8 mouse cellular contexts compared by ENCODE assay signal in genomic region chr4:138972827-138973718, GRCm38 (mm10). TPM values are rescaled to one million over a fixed set of nuclear protein-coding genes. Genes with fewer than 3 reads are reported as not detected.
DNase-seq lines count a peak whose midpoint lies in the region; ATAC-seq and TF ChIP-seq lines count a peak whose summit lies in the region.

Tmco4 (plus strand) TSS chr4:138972888.

- peak; percentile 93 for TF ChIP-seq POLR2A in thymus, adult 2 months (IDR thresholded peaks at IDR 0.05; ENCODE audit: control insufficient read depth, extremely low read depth, insufficient read depth, low read length, poor library complexity)

- no peaks in the 10 kb centered on the region for H3K27me3 ChIP-seq in forebrain, embryonic 14.5 days (replicated peaks; ENCODE audit: control insufficient read depth, insufficient read depth, low read length)
- no peaks in the 10 kb centered on the region for H3K27me3 ChIP-seq in lung, embryonic 14.5 days (ENCODE audit: insufficient read depth, low read length)
- no peaks in the 10 kb centered on the region for H3K27me3 ChIP-seq in neural tube, embryonic 14.5 days (ENCODE audit: control insufficient read depth, insufficient read depth, low read length)
- no peaks in the 10 kb centered on the region for H3K27me3 ChIP-seq in thymus, adult 2 months (ENCODE audit: control insufficient read depth, insufficient read depth, low read length)

- 3% methylated on average over 59 of the region's 60 CpGs for WGBS in forebrain, embryonic 14.5 days
- WGBS in large intestine, adult 2 months = under 1% methylated on average over 60 of the region's 60 CpGs
- under 1% methylated on average over 60 of the region's 60 CpGs for WGBS in lung, embryonic 14.5 days
- WGBS in neural tube, embryonic 14.5 days = under 1% methylated on average over 57 of the region's 60 CpGs
- under 1% methylated on average over 58 of the region's 60 CpGs for WGBS in thymus, adult 2 months

- TF ChIP-seq CTCF in lung, embryonic 14.5 days (IDR thresholded peaks at IDR 0.05; ENCODE audit: low read depth) = no peak
- TF ChIP-seq CTCF in thymus, adult 2 months (IDR thresholded peaks at IDR 0.05; ENCODE audit: borderline replicate concordance, control insufficient read depth, extremely low read depth, insufficient read depth, low read length, poor library complexity) = 0 out of 2 replicates have a peak, but pooled peaks have one; percentile 7

- in situ Hi-C loops in ES-E14 (cut with MboI; ENCODE audit: low sequenced_read_pairs in 2 of 2, unreplicated experiment in 2 of 2) = no loop called here

- H3K36me3 ChIP-seq in ES-E14 (ENCODE audit: control insufficient read depth, insufficient read depth, low read length, poor library complexity, severe bottlenecking) = no peaks in the 10 kb centered on the region
- no peaks in the 10 kb centered on the region for H3K36me3 ChIP-seq in forebrain, embryonic 14.5 days (ENCODE audit: control insufficient read depth, insufficient read depth, low read length)
- H3K36me3 ChIP-seq in lung, embryonic 14.5 days (ENCODE audit: insufficient read depth) = no peaks in the 10 kb centered on the region
- no peaks in the 10 kb centered on the region for H3K36me3 ChIP-seq in neural tube, embryonic 14.5 days (ENCODE audit: control insufficient read depth, insufficient read depth, low read length)
- H3K36me3 ChIP-seq in thymus, adult 2 months (ENCODE audit: control insufficient read depth, insufficient read depth, low read length) = no peaks in the 10 kb centered on the region

- peak within 1 kb of the TSS; percentile 79 for H3K9ac ChIP-seq in ES-E14 (ENCODE audit: insufficient read depth, low read depth, low read length, poor library complexity, severe bottlenecking)
- H3K9ac ChIP-seq in forebrain, embryonic 14.5 days (ENCODE audit: low read length) = peak within 1 kb of the TSS; percentile 80
- peak within 1 kb of the TSS; percentile 90 for H3K9ac ChIP-seq in lung, embryonic 14.5 days
- H3K9ac ChIP-seq in neural tube, embryonic 14.5 days (replicated peaks; ENCODE audit: low read depth, low read length) = peak within 1 kb of the TSS; percentile 54

- peak within 1 kb of the TSS; percentile 93 for H3K4me2 ChIP-seq in forebrain, embryonic 14.5 days (ENCODE audit: low read length)
- H3K4me2 ChIP-seq in lung, embryonic 14.5 days = peak within 1 kb of the TSS; percentile 99
- peak within 1 kb of the TSS; percentile 76 for H3K4me2 ChIP-seq in neural tube, embryonic 14.5 days (ENCODE audit: low read depth, low read length)

- H3K27ac ChIP-seq in ES-E14 (ENCODE audit: insufficient read depth, low read depth, low read length, poor library complexity, severe bottlenecking) = peak within 1 kb of the TSS; percentile 10
- H3K27ac ChIP-seq in forebrain, embryonic 14.5 days (ENCODE audit: low read depth, low read length) = peak within 1 kb of the TSS; percentile 52; the same call in 1 of the 2 replicates
- peak within 1 kb of the TSS; percentile 87 for H3K27ac ChIP-seq in lung, embryonic 14.5 days (ENCODE audit: low read depth)
- H3K27ac ChIP-seq in neural tube, embryonic 14.5 days (ENCODE audit: low read depth, low read length) = no peak within 1 kb of the TSS
- H3K27ac ChIP-seq in thymus, adult 2 months (ENCODE audit: control insufficient read depth, insufficient read depth, low read length) = peak within 1 kb of the TSS; percentile 83

- ATAC-seq in forebrain, embryonic 14.5 days = peak; percentile 86
- peak; percentile 86 for ATAC-seq in lung, embryonic 14.5 days (ENCODE audit: insufficient read depth)
- peak; percentile 68; the same call in 1 of the 2 replicates for ATAC-seq in neural tube, embryonic 14.5 days (ENCODE audit: low read depth)

- peak within 1 kb of the TSS; percentile 57 to 69 for H3K4me3 ChIP-seq in ES-E14 (ENCODE audit: insufficient read depth in 1 of 2, low read depth in 1 of 2, low read length in 2 of 2, poor library complexity in 1 of 2, severe bottlenecking in 1 of 2)
- peak within 1 kb of the TSS; percentile 49 for H3K4me3 ChIP-seq in forebrain, embryonic 14.5 days (ENCODE audit: low read depth, low read length)
- peak within 1 kb of the TSS; percentile 63 for H3K4me3 ChIP-seq in lung, embryonic 14.5 days (ENCODE audit: low read depth, low read length)
- H3K4me3 ChIP-seq in neural tube, embryonic 14.5 days (ENCODE audit: low read depth, low read length) = peak within 1 kb of the TSS; percentile 38
- H3K4me3 ChIP-seq in thymus, adult 2 months (ENCODE audit: control insufficient read depth, insufficient read depth, low read length) = peak within 1 kb of the TSS; percentile 92

- no peaks in the 10 kb centered on the region for H3K9me3 ChIP-seq in ES-E14 (ENCODE audit: control insufficient read depth, insufficient read depth, low read depth, low read length)
- no peaks in the 10 kb centered on the region for H3K9me3 ChIP-seq in forebrain, embryonic 14.5 days (replicated peaks; ENCODE audit: control insufficient read depth, low read length)
- no peaks in the 10 kb centered on the region for H3K9me3 ChIP-seq in lung, embryonic 14.5 days (ENCODE audit: low read depth, low read length)
- no peaks in the 10 kb centered on the region for H3K9me3 ChIP-seq in neural tube, embryonic 14.5 days (ENCODE audit: control insufficient read depth, low read length)

- DNase-seq in ES-E14 (ENCODE audit: low read depth, low spot score) = peak; percentile 61
- DNase-seq in c-Kit-negative CD71-positive TER-119-positive erythroid progenitor cells, embryonic 14.5 days (ENCODE audit: low read depth, low spot score) = peak; percentile 32
- peak; percentile 72 for DNase-seq in forebrain, embryonic 14.5 days (ENCODE audit: low spot score)
- peak; percentile 66 for DNase-seq in heart, postnatal 25 days (ENCODE audit: low spot score)
- no peak for DNase-seq in large intestine, adult 2 months (ENCODE audit: low read depth, low spot score)
- peak; percentile 88 for DNase-seq in lung, embryonic 14.5 days
- peak; percentile 86 for DNase-seq in thymus, adult 2 months

- H3K4me1 ChIP-seq in ES-E14 (ENCODE audit: control insufficient read depth in 2 of 2, insufficient read depth in 2 of 2, low read length in 2 of 2, poor library complexity in 1 of 2) = peaks cover 0 to 11% of the 10 kb centered on the region in 2 experiments; a peak in 1 of 4 replicates
- H3K4me1 ChIP-seq in forebrain, embryonic 14.5 days (ENCODE audit: control insufficient read depth, insufficient read depth, low read length) = peaks cover 8% of the 10 kb centered on the region; the same call in 1 of the 2 replicates
- peaks cover 10% of the 10 kb centered on the region; the same call in 1 of the 2 replicates for H3K4me1 ChIP-seq in lung, embryonic 14.5 days (ENCODE audit: insufficient read depth)
- H3K4me1 ChIP-seq in neural tube, embryonic 14.5 days (ENCODE audit: control insufficient read depth, insufficient read depth, low read length) = peaks cover 4% of the 10 kb centered on the region; the same call in 1 of the 2 replicates
- H3K4me1 ChIP-seq in thymus, adult 2 months (replicated peaks; ENCODE audit: control insufficient read depth, insufficient read depth, low read length) = peaks cover 16% of the 10 kb centered on the region

- intact Hi-C loops in heart, postnatal 25 days (cut with DNase I) = loop anchor here (2.0 kb wide), 1 partner anchor 50 kb away; no protein-coding TSS in a partner anchor

TF ChIP-seq in ES-E14, 5 proteins besides CTCF, POLR2A, EP300 and RAD21:
- TF ChIP-seq CHD2 (IDR thresholded peaks at IDR 0.05; ENCODE audit: low read depth, low read length) (no peak), HCFC1 (IDR thresholded peaks at IDR 0.05; ENCODE audit: borderline replicate concordance, insufficient read depth, low read length) (0 out of 2 replicates have a peak, but pooled peaks have one; percentile 18)

RNA-seq across cellular contexts. Expression of gene Tmco4, which starts in this region (rescaled TPM):
- 4.7 and 6.4 TPM in 2 replicates for total RNA-seq in ES-E14 (2012; rRNA removed)
- polyA plus RNA-seq in forebrain, embryonic 14.5 days (2014; fragmentation: Nextera tagmentation; extraction: Ambion mirVana) = 0.68 and 0.70 TPM in 2 replicates
- 10 to 100 TPM in 1 of 2 experiments, 1 to 10 TPM in 1; 7.5 to 10.1 TPM for total RNA-seq in heart, postnatal 25 days (2021)
- polyA plus RNA-seq in large intestine, adult 2 months (2012; rRNA removed) = 29.4 and 42.9 TPM in 2 replicates
- 2.6 and 3.7 TPM in 2 replicates for polyA plus RNA-seq in lung, embryonic 14.5 days (2014; fragmentation: Nextera tagmentation; extraction: Ambion mirVana)
- polyA plus RNA-seq in neural tube, embryonic 14.5 days (2014; fragmentation: Nextera tagmentation; extraction: Ambion mirVana) = 1.1 TPM in 2 replicates
- polyA plus RNA-seq in thymus, adult 2 months (2012; rRNA removed) = 30.2 and 30.7 TPM in 2 replicates

Comparison
In these comparisons a context has a peak if more than half of its experiments do, and no peak if none do; other contexts are left out.
1. Peak in DNase-seq, ATAC-seq, H3K4me3 ChIP-seq, H3K27ac ChIP-seq, H3K9ac ChIP-seq and H3K4me2 ChIP-seq in forebrain, embryonic 14.5 days; RNA of the gene not detected or under 1 TPM.
2. H3K4me3 ChIP-seq: peak in every context shown above with its lines; median percentile 92 in thymus, adult 2 months; 63 in ES-E14; 63 in lung, embryonic 14.5 days; 49 in forebrain, embryonic 14.5 days; 38 in neural tube, embryonic 14.5 days.